Mouse (Mus musculus) kidney, adult 11 months (tissue): ENCODE measurements around the gene Sec1.
A peak's percentile ranks its signal among the peaks of the same experiment; 100 is the strongest.

Experiments
- DNase-seq: peaks from one replicate; pipeline ENCODE4 v3.0.0; 2022

Gene Sec1

GRCm38 (mm10) chr7:45693921-45694591 is at the start of gene Sec1:
Gene Sec1, minus strand, starts transcription at chr7:45694402.
- no peak for DNase-seq

- no peak for DNase-seq
Measured at GRCm38 (mm10) chr7:45742338-45742737, 48.1 kb upstream of the Sec1 start.

GRCm38 (mm10) chr7:45741777-45742176 is 47.6 kb upstream of the Sec1 start:
- no peak for DNase-seq

GRCm38 (mm10) chr7:45741308-45741707 is 47.1 kb upstream of the Sec1 start:
- no peak for DNase-seq

GRCm38 (mm10) chr7:45739820-45740219 is 45.6 kb upstream of the Sec1 start:
- DNase-seq: no peak

- peak; percentile 66 for DNase-seq
Measured at GRCm38 (mm10) chr7:45739162-45739763, 45.1 kb upstream of the Sec1 start.

- DNase-seq: no peak
Measured at GRCm38 (mm10) chr7:45733477-45733876, 39.3 kb upstream of the Sec1 start.

GRCm38 (mm10) chr7:45730727-45731431 is 36.7 kb upstream of the Sec1 start:
- peak; percentile 43 for DNase-seq

- no peak for DNase-seq
Measured at GRCm38 (mm10) chr7:45727625-45728024, 33.4 kb upstream of the Sec1 start.

- DNase-seq: no peak
Measured at GRCm38 (mm10) chr7:45726419-45726818, 32.2 kb upstream of the Sec1 start.

GRCm38 (mm10) chr7:45725713-45726112 is 31.5 kb upstream of the Sec1 start, which contains the start of gene Spaca4:
Gene Spaca4, minus strand, starts transcription at chr7:45725813.
- no peak for DNase-seq

GRCm38 (mm10) chr7:45725151-45725550 is 30.9 kb upstream of the Sec1 start:
- DNase-seq: no peak

- DNase-seq: no peak
Measured at GRCm38 (mm10) chr7:45723781-45724180, 29.6 kb upstream of the Sec1 start.

- DNase-seq: no peak
Measured at GRCm38 (mm10) chr7:45723301-45723700, 29.1 kb upstream of the Sec1 start.

GRCm38 (mm10) chr7:45722348-45722713 is 28.1 kb upstream of the Sec1 start:
- DNase-seq: no peak

- no peak for DNase-seq
Measured at GRCm38 (mm10) chr7:45721642-45722347, 27.6 kb upstream of the Sec1 start.

- DNase-seq: no peak
Measured at GRCm38 (mm10) chr7:45721234-45721571, 27.0 kb upstream of the Sec1 start.

GRCm38 (mm10) chr7:45720413-45721233 is 26.4 kb upstream of the Sec1 start, which contains the start of gene Fam83e:
Gene Fam83e, plus strand, starts transcription at chr7:45721212.
- DNase-seq: no peak

GRCm38 (mm10) chr7:45719738-45720412 is 25.7 kb upstream of the Sec1 start:
- no peak for DNase-seq

- DNase-seq: no peak
Measured at GRCm38 (mm10) chr7:45719180-45719579, 25.0 kb upstream of the Sec1 start.

GRCm38 (mm10) chr7:45718331-45718730 is 24.1 kb upstream of the Sec1 start:
- no peak for DNase-seq

GRCm38 (mm10) chr7:45717918-45718297 is 23.7 kb upstream of the Sec1 start, which contains the start of gene Sphk2:
Gene Sphk2, minus strand, starts transcription at chr7:45718002.
- DNase-seq: peak; percentile 97
